Mouse (Mus musculus): ENCODE measurements at regions not wholly inside any gene's neighbourhood (a gene's known extent, or its start where the extent isn't known, plus 50 kb on each side); places are given as distances from the start of the nearest gene placed in this dataset.

- no peak for ATAC-seq
- 42% methylated on average over 6 of the region's 6 CpGs for WGBS
Measured at GRCm38 (mm10) chr13:51964416-51964815, 117.9 kb downstream of the Gadd45g start.

GRCm38 (mm10) chr13:51964921-51965320, 118.4 kb downstream of the Gadd45g start:
- no peaks in the 10 kb centered on the region for H3K27me3 ChIP-seq (replicated peaks; ENCODE audit: control insufficient read depth, insufficient read depth, low read length)
- no peaks in the 10 kb centered on the region for H3K4me1 ChIP-seq (replicated peaks; ENCODE audit: control insufficient read depth, insufficient read depth, low read length)
- no peak for ATAC-seq
- no peaks in the 10 kb centered on the region for H3K36me3 ChIP-seq (ENCODE audit: control insufficient read depth, insufficient read depth)
- H3K27ac ChIP-seq (ENCODE audit: low read length), result no peak overlapping the region
- no peak overlapping the region for H3K9ac ChIP-seq (replicated peaks; ENCODE audit: low read depth, low read length)
- no peak overlapping the region for H3K4me2 ChIP-seq (ENCODE audit: low read length)
- WGBS, result 56% methylated on average over 2 of the region's 2 CpGs
- H3K9me3 ChIP-seq (ENCODE audit: control insufficient read depth, low read length), result no peaks in the 10 kb centered on the region
- no peak overlapping the region for H3K4me3 ChIP-seq (replicated peaks; ENCODE audit: low read length)

More at GRCm38 (mm10) chr13:51964416-51964815, 117.9 kb downstream of the Gadd45g start:
- H3K4me3 ChIP-seq (replicated peaks; ENCODE audit: low read length), result no peak overlapping the region
- H3K9ac ChIP-seq (replicated peaks; ENCODE audit: low read depth, low read length), result no peak overlapping the region
- H3K36me3 ChIP-seq (ENCODE audit: control insufficient read depth, insufficient read depth), result no peaks in the 10 kb centered on the region
- no peaks in the 10 kb centered on the region for H3K9me3 ChIP-seq (ENCODE audit: control insufficient read depth, low read length)
- H3K4me2 ChIP-seq (ENCODE audit: low read length), result no peak overlapping the region
- H3K4me1 ChIP-seq (replicated peaks; ENCODE audit: control insufficient read depth, insufficient read depth, low read length), result no peaks in the 10 kb centered on the region
- no peaks in the 10 kb centered on the region for H3K27me3 ChIP-seq (replicated peaks; ENCODE audit: control insufficient read depth, insufficient read depth, low read length)
- no peak overlapping the region for H3K27ac ChIP-seq (ENCODE audit: low read length)

- H3K4me1 ChIP-seq (replicated peaks; ENCODE audit: control insufficient read depth, insufficient read depth, low read length), result no peaks in the 10 kb centered on the region
- no peaks in the 10 kb centered on the region for H3K36me3 ChIP-seq (ENCODE audit: control insufficient read depth, insufficient read depth)
- no peak overlapping the region for H3K4me2 ChIP-seq (ENCODE audit: low read length)
- H3K9me3 ChIP-seq (ENCODE audit: control insufficient read depth, low read length), result no peaks in the 10 kb centered on the region
- 91% methylated on average over 6 of the region's 6 CpGs for WGBS
- ATAC-seq, result no peak
- H3K27ac ChIP-seq (ENCODE audit: low read length), result no peak overlapping the region
- no peak overlapping the region for H3K4me3 ChIP-seq (replicated peaks; ENCODE audit: low read length)
- H3K27me3 ChIP-seq (replicated peaks; ENCODE audit: control insufficient read depth, insufficient read depth, low read length), result no peaks in the 10 kb centered on the region
- H3K9ac ChIP-seq (replicated peaks; ENCODE audit: low read depth, low read length), result no peak overlapping the region
Measured at GRCm38 (mm10) chr13:51968103-51968502, 121.6 kb downstream of the Gadd45g start.

GRCm38 (mm10) chr13:51968796-51969195, 122.3 kb downstream of the Gadd45g start:
- Histone ChIP-seq H3K27me3 (replicated peaks; ENCODE audit: control insufficient read depth, insufficient read depth, low read length) (no peaks in the 10 kb centered on the region), H3K4me2 (ENCODE audit: low read length) (no peak overlapping the region), H3K27ac (ENCODE audit: low read length) (no peak overlapping the region), H3K4me1 (replicated peaks; ENCODE audit: control insufficient read depth, insufficient read depth, low read length) (peaks cover 4% of the 10 kb centered on the region; the same call in 1 of the 2 replicates), H3K9ac (replicated peaks; ENCODE audit: low read depth, low read length) (no peak overlapping the region), H3K9me3 (ENCODE audit: control insufficient read depth, low read length) (no peaks in the 10 kb centered on the region), H3K4me3 (replicated peaks; ENCODE audit: low read length) (no peak overlapping the region), H3K36me3 (ENCODE audit: control insufficient read depth, insufficient read depth) (no peaks in the 10 kb centered on the region)
- no peak for ATAC-seq
- 86% methylated on average over 9 of the region's 9 CpGs for WGBS

- Histone ChIP-seq H3K4me2 (ENCODE audit: low read length) (no peak overlapping the region), H3K27me3 (replicated peaks; ENCODE audit: control insufficient read depth, insufficient read depth, low read length) (no peaks in the 10 kb centered on the region), H3K4me1 (replicated peaks; ENCODE audit: control insufficient read depth, insufficient read depth, low read length) (peaks cover 4% of the 10 kb centered on the region; the same call in 1 of the 2 replicates), H3K36me3 (ENCODE audit: control insufficient read depth, insufficient read depth) (no peaks in the 10 kb centered on the region), H3K4me3 (replicated peaks; ENCODE audit: low read length) (no peak overlapping the region), H3K27ac (ENCODE audit: low read length) (no peak overlapping the region), H3K9ac (replicated peaks; ENCODE audit: low read depth, low read length) (no peak overlapping the region), H3K9me3 (ENCODE audit: control insufficient read depth, low read length) (no peaks in the 10 kb centered on the region)
- 84% methylated on average over 11 of the region's 11 CpGs for WGBS
- ATAC-seq, result no peak
Measured at GRCm38 (mm10) chr13:51970051-51970450, 123.6 kb downstream of the Gadd45g start.

GRCm38 (mm10) chr13:51972656-51973310, 126.3 kb downstream of the Gadd45g start:
- no peak overlapping the region for H3K4me3 ChIP-seq (replicated peaks; ENCODE audit: low read length)
- H3K9me3 ChIP-seq (ENCODE audit: control insufficient read depth, low read length), result no peaks in the 10 kb centered on the region
- WGBS, result 72% methylated on average over 12 of the region's 12 CpGs
- no peaks in the 10 kb centered on the region for H3K27me3 ChIP-seq (replicated peaks; ENCODE audit: control insufficient read depth, insufficient read depth, low read length)
- H3K4me1 ChIP-seq (replicated peaks; ENCODE audit: control insufficient read depth, insufficient read depth, low read length), result peaks cover 4% of the 10 kb centered on the region; the same call in 1 of the 2 replicates
- no peak for ATAC-seq
- H3K9ac ChIP-seq (replicated peaks; ENCODE audit: low read depth, low read length), result no peak overlapping the region
- H3K27ac ChIP-seq (ENCODE audit: low read length), result no peak overlapping the region
- H3K36me3 ChIP-seq (ENCODE audit: control insufficient read depth, insufficient read depth), result no peaks in the 10 kb centered on the region
- H3K4me2 ChIP-seq (ENCODE audit: low read length), result no peak overlapping the region

GRCm38 (mm10) chr13:51973461-51973860, 127.0 kb downstream of the Gadd45g start:
- no peak overlapping the region for H3K4me3 ChIP-seq (replicated peaks; ENCODE audit: low read length)
- ATAC-seq, result no peak
- WGBS, result 62% methylated on average over 10 of the region's 10 CpGs

GRCm38 (mm10) chr13:51974101-51974500, 127.6 kb downstream of the Gadd45g start:
- H3K9ac ChIP-seq (replicated peaks; ENCODE audit: low read depth, low read length), result no peak overlapping the region
- no peak overlapping the region for H3K4me2 ChIP-seq (ENCODE audit: low read length)
- WGBS, result 86% methylated on average over 6 of the region's 6 CpGs
- no peaks in the 10 kb centered on the region for H3K36me3 ChIP-seq (ENCODE audit: control insufficient read depth, insufficient read depth)
- H3K27me3 ChIP-seq (replicated peaks; ENCODE audit: control insufficient read depth, insufficient read depth, low read length), result no peaks in the 10 kb centered on the region
- H3K27ac ChIP-seq (ENCODE audit: low read length), result no peak overlapping the region
- no peaks in the 10 kb centered on the region for H3K9me3 ChIP-seq (ENCODE audit: control insufficient read depth, low read length)
- H3K4me3 ChIP-seq (replicated peaks; ENCODE audit: low read length), result no peak overlapping the region
- ATAC-seq, result no peak
- H3K4me1 ChIP-seq (replicated peaks; ENCODE audit: control insufficient read depth, insufficient read depth, low read length), result peaks cover 4% of the 10 kb centered on the region; the same call in 1 of the 2 replicates

More at GRCm38 (mm10) chr13:51973461-51973860, 127.0 kb downstream of the Gadd45g start:
- Histone ChIP-seq H3K9ac (replicated peaks; ENCODE audit: low read depth, low read length) (no peak overlapping the region), H3K36me3 (ENCODE audit: control insufficient read depth, insufficient read depth) (no peaks in the 10 kb centered on the region), H3K27me3 (replicated peaks; ENCODE audit: control insufficient read depth, insufficient read depth, low read length) (no peaks in the 10 kb centered on the region), H3K27ac (ENCODE audit: low read length) (no peak overlapping the region), H3K4me2 (ENCODE audit: low read length) (no peak overlapping the region), H3K4me1 (replicated peaks; ENCODE audit: control insufficient read depth, insufficient read depth, low read length) (peaks cover 4% of the 10 kb centered on the region; the same call in 1 of the 2 replicates), H3K9me3 (ENCODE audit: control insufficient read depth, low read length) (no peaks in the 10 kb centered on the region)

- no peak for ATAC-seq
- Histone ChIP-seq H3K27me3 (replicated peaks; ENCODE audit: control insufficient read depth, insufficient read depth, low read length) (no peaks in the 10 kb centered on the region), H3K27ac (ENCODE audit: low read length) (no peak overlapping the region), H3K9me3 (ENCODE audit: control insufficient read depth, low read length) (no peaks in the 10 kb centered on the region), H3K4me1 (replicated peaks; ENCODE audit: control insufficient read depth, insufficient read depth, low read length) (peaks cover 4% of the 10 kb centered on the region; the same call in 1 of the 2 replicates), H3K36me3 (ENCODE audit: control insufficient read depth, insufficient read depth) (no peaks in the 10 kb centered on the region), H3K9ac (replicated peaks; ENCODE audit: low read depth, low read length) (no peak overlapping the region), H3K4me3 (replicated peaks; ENCODE audit: low read length) (no peak overlapping the region), H3K4me2 (ENCODE audit: low read length) (no peak overlapping the region)
- 75% methylated on average over 10 of the region's 10 CpGs for WGBS
Measured at GRCm38 (mm10) chr13:51975330-51975729, 128.9 kb downstream of the Gadd45g start.
